Mouse (Mus musculus): ENCODE results near the gene Tceal3. TPM values are rescaled to one million over a fixed set of nuclear protein-coding genes. Genes with fewer than 3 reads are reported as not detected.
"Not testable (repeated sequence)": the region's sequence is repeated elsewhere in the genome, so short reads cannot be mapped to it uniquely, and the experiment has no call there.

The Tceal3 gene
- polyA plus RNA-seq, 1 experiment from 2014 or later = 4.9 TPM

DNA sequence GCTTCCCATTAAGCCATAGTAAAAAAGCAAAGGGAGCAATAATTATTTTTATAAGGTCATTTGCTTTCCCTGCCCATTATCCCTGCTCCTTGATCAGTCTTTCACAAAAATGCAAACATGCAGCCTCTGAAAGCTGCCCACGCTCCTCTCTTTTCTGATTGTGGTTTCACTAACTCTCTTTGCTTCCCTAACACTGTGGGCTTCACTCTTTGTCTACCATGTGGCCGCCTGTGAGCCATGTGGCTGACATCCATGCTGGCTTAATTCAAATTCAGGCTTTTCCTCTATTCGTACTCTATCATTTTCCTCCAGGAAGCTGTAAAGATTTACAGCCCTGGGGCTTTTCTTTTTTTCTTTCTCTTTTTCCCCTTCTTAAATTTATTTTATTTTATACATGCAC is 20.7 kb downstream of the Tceal3 start:
- Histone ChIP-seq H3K4me1 (ENCODE audit: control insufficient read depth, insufficient read depth, low read length) (no peaks in the 10 kb centered on the region), H3K4me3 (ENCODE audit: low read depth, low read length) (no peak overlapping the region), H3K36me3 (ENCODE audit: control insufficient read depth, insufficient read depth, low read length) (no peaks in the 10 kb centered on the region), H3K9me3 (ENCODE audit: control insufficient read depth, low read length) (no peaks in the 10 kb centered on the region), H3K4me2 (ENCODE audit: low read depth, severe bottlenecking) (no peak overlapping the region), H3K27ac (replicated peaks; ENCODE audit: low read depth, low read length) (no peak overlapping the region), H3K27me3 (ENCODE audit: control insufficient read depth, insufficient read depth, low read length) (0 out of 2 replicates have a peak, but pooled peaks cover 2% of the 10 kb centered on the region), H3K9ac (ENCODE audit: low read length) (no peak overlapping the region)
- ATAC-seq (ENCODE audit: insufficient number of reproducible peaks, low FRiP score, low TSS enrichment, low read depth) (no peak), DNase-seq (ENCODE audit: low spot score) (no peak)
- WGBS = 68% methylated on average over 3 of the region's 3 CpGs

DNA sequence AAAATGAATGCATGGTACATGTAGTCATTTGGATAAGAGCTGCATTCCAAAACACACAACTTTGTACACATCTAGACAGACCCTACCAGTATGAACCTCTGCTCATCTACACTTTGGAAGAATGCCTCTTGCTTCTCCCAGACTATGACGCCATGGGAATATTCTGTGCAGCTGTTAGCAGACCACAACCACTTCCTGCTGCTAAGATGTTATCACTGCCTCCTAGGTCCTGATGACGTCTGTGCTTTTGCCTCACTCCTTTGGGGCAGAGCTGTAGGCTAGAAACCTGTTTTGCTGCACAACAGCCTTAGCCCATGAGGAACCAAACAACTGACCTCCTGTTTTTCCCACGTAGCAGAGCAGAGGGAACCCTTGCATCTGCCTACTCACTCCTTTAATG is 25.2 kb downstream of the Tceal3 start:
- 51% methylated on average over 3 of the region's 3 CpGs for WGBS
- H3K9me3 ChIP-seq (ENCODE audit: control insufficient read depth, low read length); H3K36me3 ChIP-seq (ENCODE audit: control insufficient read depth, insufficient read depth, low read length); H3K4me1 ChIP-seq (ENCODE audit: control insufficient read depth, insufficient read depth, low read length); H3K27me3 ChIP-seq (ENCODE audit: control insufficient read depth, insufficient read depth, low read length); H3K9ac ChIP-seq (ENCODE audit: low read length); H3K4me2 ChIP-seq (ENCODE audit: low read depth, severe bottlenecking); H3K27ac ChIP-seq (replicated peaks; ENCODE audit: low read depth, low read length); H3K4me3 ChIP-seq (ENCODE audit: low read depth, low read length); ATAC-seq (ENCODE audit: insufficient number of reproducible peaks, low FRiP score, low TSS enrichment, low read depth); DNase-seq (ENCODE audit: low spot score): not testable (repeated sequence)

DNA sequence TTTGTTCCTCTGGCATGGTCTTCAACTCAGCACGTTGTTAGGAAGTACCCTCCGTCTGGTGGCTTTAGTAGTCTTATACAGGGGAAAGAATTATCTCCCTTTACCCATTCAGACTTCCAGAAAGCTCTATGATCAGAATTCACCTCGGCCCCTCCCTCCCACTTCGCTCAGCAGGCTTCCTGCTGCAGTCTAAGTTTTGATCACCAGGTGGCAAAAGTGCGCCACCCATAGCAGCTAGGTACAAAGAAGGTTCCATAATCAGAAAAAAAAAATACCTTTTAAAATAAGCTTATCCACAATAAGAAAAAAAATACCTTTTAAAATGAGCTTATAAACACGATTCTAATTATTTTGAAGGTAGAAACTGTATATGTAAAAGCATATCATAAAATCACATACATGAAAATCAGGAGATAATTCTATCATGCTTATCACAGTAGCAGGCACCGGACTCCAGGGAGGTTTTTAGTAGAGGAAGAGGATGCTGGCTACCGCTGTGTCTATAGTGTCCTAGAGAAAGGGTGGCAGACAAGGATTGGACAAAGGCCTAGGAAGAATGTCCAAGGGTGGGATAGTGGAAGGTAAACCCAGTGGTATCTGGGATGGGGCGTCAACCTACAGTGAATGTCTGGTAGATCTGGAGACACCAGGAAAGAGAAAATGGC is 34.4 kb downstream of the Tceal3 start:
- no peaks in the 10 kb centered on the region for H3K27me3 ChIP-seq (ENCODE audit: control insufficient read depth, insufficient read depth, low read length)
- no peaks in the 10 kb centered on the region for H3K36me3 ChIP-seq (ENCODE audit: control insufficient read depth, insufficient read depth, low read length)
- DNase-seq (ENCODE audit: low spot score) = peak; percentile 45
- no peak overlapping the region for H3K9ac ChIP-seq (ENCODE audit: low read length)
- no peak for ATAC-seq (ENCODE audit: insufficient number of reproducible peaks, low FRiP score, low TSS enrichment, low read depth)
- H3K4me2 ChIP-seq (ENCODE audit: low read depth, severe bottlenecking) = no peak overlapping the region
- H3K9me3 ChIP-seq (ENCODE audit: control insufficient read depth, low read length) = no peaks in the 10 kb centered on the region
- H3K4me1 ChIP-seq (ENCODE audit: control insufficient read depth, insufficient read depth, low read length) = no peaks in the 10 kb centered on the region
- H3K27ac ChIP-seq (replicated peaks; ENCODE audit: low read depth, low read length) = no peak overlapping the region
- H3K4me3 ChIP-seq (ENCODE audit: low read depth, low read length) = no peak overlapping the region
- WGBS = 55% methylated on average over 9 of the region's 9 CpGs

DNA sequence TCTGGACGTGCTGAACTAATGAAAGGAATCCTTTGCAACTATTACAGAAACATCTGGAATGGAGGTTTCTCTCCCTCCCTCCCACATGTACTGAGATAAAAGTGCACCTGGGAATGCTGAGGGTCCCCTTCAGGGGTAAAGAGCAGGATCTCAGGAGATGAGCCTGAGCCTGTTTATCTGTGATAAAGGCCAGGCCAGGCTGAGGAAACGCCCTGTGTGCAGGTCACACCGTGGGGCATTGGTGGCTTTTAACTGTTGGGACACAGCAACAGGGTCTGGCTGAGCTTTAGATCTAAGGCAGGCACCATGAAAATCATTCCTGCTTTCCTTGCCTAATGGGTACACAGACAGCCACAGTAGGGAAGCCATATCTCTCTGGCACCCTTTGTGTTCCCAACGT is 35.3 kb downstream of the Tceal3 start:
- 58% methylated on average over 4 of the region's 4 CpGs for WGBS
- no peaks in the 10 kb centered on the region for H3K9me3 ChIP-seq (ENCODE audit: control insufficient read depth, low read length)
- H3K4me1 ChIP-seq (ENCODE audit: control insufficient read depth, insufficient read depth, low read length) = no peaks in the 10 kb centered on the region
- ATAC-seq (ENCODE audit: insufficient number of reproducible peaks, low FRiP score, low TSS enrichment, low read depth) (no peak), DNase-seq (ENCODE audit: low spot score) (no peak)
- H3K27me3 ChIP-seq (ENCODE audit: control insufficient read depth, insufficient read depth, low read length) = no peaks in the 10 kb centered on the region
- no peak overlapping the region for H3K9ac ChIP-seq (ENCODE audit: low read length)
- H3K36me3 ChIP-seq (ENCODE audit: control insufficient read depth, insufficient read depth, low read length) = no peaks in the 10 kb centered on the region
- no peak overlapping the region for H3K27ac ChIP-seq (replicated peaks; ENCODE audit: low read depth, low read length)
- H3K4me3 ChIP-seq (ENCODE audit: low read depth, low read length) = no peak overlapping the region
- H3K4me2 ChIP-seq (ENCODE audit: low read depth, severe bottlenecking) = no peak overlapping the region

DNA sequence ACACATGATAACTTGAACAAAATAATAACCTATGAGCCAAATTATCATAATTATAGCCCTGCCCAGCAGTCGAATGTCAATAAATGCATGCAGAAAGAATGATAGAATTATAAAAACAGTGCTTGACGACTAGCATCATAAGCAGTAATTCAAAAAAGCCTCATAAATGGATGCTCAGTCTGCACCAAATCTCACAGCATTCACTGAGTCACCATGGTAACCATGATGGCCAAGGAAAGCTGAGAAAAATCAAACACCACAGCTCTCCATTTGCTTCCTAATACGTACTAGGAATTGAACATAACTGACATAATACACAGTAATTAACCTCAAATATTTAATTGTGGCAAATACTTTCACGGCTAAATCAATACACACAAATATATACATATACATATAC is 44.5 kb downstream of the Tceal3 start:
- no peak overlapping the region for H3K27ac ChIP-seq (replicated peaks; ENCODE audit: low read depth, low read length)
- no peak overlapping the region for H3K9ac ChIP-seq (ENCODE audit: low read length)
- no peak overlapping the region for H3K4me3 ChIP-seq (ENCODE audit: low read depth, low read length)
- no peaks in the 10 kb centered on the region for H3K36me3 ChIP-seq (ENCODE audit: control insufficient read depth, insufficient read depth, low read length)
- ATAC-seq (ENCODE audit: insufficient number of reproducible peaks, low FRiP score, low TSS enrichment, low read depth) = no peak
- no peak for DNase-seq (ENCODE audit: low spot score)
- H3K4me1 ChIP-seq (ENCODE audit: control insufficient read depth, insufficient read depth, low read length) = no peaks in the 10 kb centered on the region
- 87% methylated on average over 4 of the region's 4 CpGs for whole genome bisulfite sequencing
- no peak overlapping the region for H3K4me2 ChIP-seq (ENCODE audit: low read depth, severe bottlenecking)
- no peaks in the 10 kb centered on the region for H3K27me3 ChIP-seq (ENCODE audit: control insufficient read depth, insufficient read depth, low read length)
- no peaks in the 10 kb centered on the region for H3K9me3 ChIP-seq (ENCODE audit: control insufficient read depth, low read length)

DNA sequence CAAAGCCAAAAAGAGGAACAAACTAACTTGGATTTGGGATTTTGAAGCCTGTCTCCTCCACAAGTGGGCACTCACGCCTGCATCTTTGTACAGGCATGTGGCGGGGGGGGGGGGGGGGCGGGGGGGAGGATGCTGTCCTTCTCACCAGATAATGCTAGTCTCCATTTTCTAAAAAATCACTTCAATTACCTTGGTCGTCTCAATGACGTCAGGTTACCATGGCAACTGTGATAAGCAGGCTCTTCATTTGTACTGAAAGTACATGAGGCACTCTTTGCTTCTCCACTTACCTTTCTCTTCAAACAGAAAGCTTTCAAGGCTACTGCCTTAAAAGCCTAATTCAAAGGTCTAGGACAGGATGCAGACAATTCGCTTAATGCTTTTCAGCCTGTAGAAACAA is 49.1 kb downstream of the Tceal3 start:
- no peaks in the 10 kb centered on the region for H3K9me3 ChIP-seq (ENCODE audit: control insufficient read depth, low read length)
- H3K27ac ChIP-seq (replicated peaks; ENCODE audit: low read depth, low read length) = no peak overlapping the region
- no peak overlapping the region for H3K9ac ChIP-seq (ENCODE audit: low read length)
- no peak overlapping the region for H3K4me3 ChIP-seq (ENCODE audit: low read depth, low read length)
- no peaks in the 10 kb centered on the region for H3K27me3 ChIP-seq (ENCODE audit: control insufficient read depth, insufficient read depth, low read length)
- no peaks in the 10 kb centered on the region for H3K4me1 ChIP-seq (ENCODE audit: control insufficient read depth, insufficient read depth, low read length)
- H3K36me3 ChIP-seq (ENCODE audit: control insufficient read depth, insufficient read depth, low read length) = no peaks in the 10 kb centered on the region
- ATAC-seq (ENCODE audit: insufficient number of reproducible peaks, low FRiP score, low TSS enrichment, low read depth) (no peak), DNase-seq (ENCODE audit: low spot score) (no peak)
- H3K4me2 ChIP-seq (ENCODE audit: low read depth, severe bottlenecking) = no peak overlapping the region
- 30% methylated on average over 4 of the region's 6 CpGs for WGBS

DNA sequence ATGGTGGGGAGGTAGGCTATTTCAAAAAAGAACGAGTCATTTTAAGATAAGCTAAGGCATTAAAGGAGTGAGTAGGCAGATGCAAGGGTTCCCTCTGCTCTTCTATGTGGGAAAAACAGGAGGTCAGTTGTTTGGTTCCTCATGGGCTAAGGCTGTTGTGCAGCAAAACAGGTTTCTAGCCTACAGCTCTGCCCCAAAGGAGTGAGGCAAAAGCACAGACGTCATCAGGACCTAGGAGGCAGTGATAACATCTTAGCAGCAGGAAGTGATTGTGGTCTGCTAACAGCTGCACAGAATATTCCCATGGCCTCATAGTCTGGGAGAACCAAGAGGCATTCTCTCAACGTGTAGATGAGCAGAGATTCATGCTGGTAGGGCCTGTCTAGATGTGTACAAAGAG is 55.2 kb downstream of the Tceal3 start:
- H3K9ac ChIP-seq (ENCODE audit: low read length); H3K4me2 ChIP-seq (ENCODE audit: low read depth, severe bottlenecking); H3K27me3 ChIP-seq (ENCODE audit: control insufficient read depth, insufficient read depth, low read length); H3K9me3 ChIP-seq (ENCODE audit: control insufficient read depth, low read length); H3K4me3 ChIP-seq (ENCODE audit: low read depth, low read length); ATAC-seq (ENCODE audit: insufficient number of reproducible peaks, low FRiP score, low TSS enrichment, low read depth); H3K27ac ChIP-seq (replicated peaks; ENCODE audit: low read depth, low read length); DNase-seq (ENCODE audit: low spot score); H3K36me3 ChIP-seq (ENCODE audit: control insufficient read depth, insufficient read depth, low read length); H3K4me1 ChIP-seq (ENCODE audit: control insufficient read depth, insufficient read depth, low read length): not testable (repeated sequence)
- WGBS = 45% methylated on average over 3 of the region's 3 CpGs

DNA sequence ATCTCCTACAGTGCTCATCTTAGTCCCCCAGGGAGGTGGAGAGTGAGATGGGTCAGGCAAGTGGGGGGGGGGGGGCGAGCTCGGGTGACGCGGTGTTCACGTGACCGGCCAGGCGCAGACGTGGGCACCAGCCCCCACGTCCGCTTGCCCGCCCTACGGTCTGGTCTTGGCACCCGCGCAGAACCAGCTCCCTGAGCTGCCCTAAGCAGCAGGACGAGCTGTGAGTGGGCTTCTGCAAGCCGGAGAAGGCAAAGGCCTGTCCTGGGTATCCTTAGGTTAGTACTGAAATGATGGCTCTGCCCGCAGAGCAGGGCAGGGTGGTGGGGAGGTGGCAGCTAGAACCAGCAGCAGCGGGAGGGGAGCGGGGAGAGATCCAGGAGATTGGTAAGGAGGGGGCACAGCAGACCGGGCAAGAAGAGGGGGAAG is 75.7 kb downstream of the Tceal3 start:
- peak overlapping the region; percentile 50; the same call in 1 of the 2 replicates for H3K9ac ChIP-seq (ENCODE audit: low read length)
- no peak for DNase-seq (ENCODE audit: low spot score)
- ATAC-seq (ENCODE audit: insufficient number of reproducible peaks, low FRiP score, low TSS enrichment, low read depth) = peak; percentile 62; the same call in 1 of the 2 replicates
- no peak overlapping the region for H3K27ac ChIP-seq (replicated peaks; ENCODE audit: low read depth, low read length)
- H3K4me2 ChIP-seq (ENCODE audit: low read depth, severe bottlenecking) = peak overlapping the region; percentile 61
- peak overlapping the region; percentile 37 for H3K4me3 ChIP-seq (ENCODE audit: low read depth, low read length)
- H3K27me3 ChIP-seq (ENCODE audit: control insufficient read depth, insufficient read depth, low read length) = 0 out of 2 replicates have a peak, but pooled peaks cover 4% of the 10 kb centered on the region
- H3K36me3 ChIP-seq (ENCODE audit: control insufficient read depth, insufficient read depth, low read length) = no peaks in the 10 kb centered on the region
- no peaks in the 10 kb centered on the region for H3K9me3 ChIP-seq (ENCODE audit: control insufficient read depth, low read length)
- H3K4me1 ChIP-seq (ENCODE audit: control insufficient read depth, insufficient read depth, low read length) = no peaks in the 10 kb centered on the region
- 36% methylated on average over 17 of the region's 20 CpGs for WGBS

All from limb, embryonic 11.5 days (tissue).